Mouse (Mus musculus) heart, adult 9 months (tissue): Measurements from ENCODE around the gene Esrra.
A peak's percentile ranks its signal among the peaks of the same experiment; 100 is the strongest.

Experiments
- DNase-seq, 2 experiments: peaks; one replicate each; pipeline ENCODE4 v3.0.0; 2022; ENCODE audit warnings: low spot score in 2 of 2

Esrra gene

DNA sequence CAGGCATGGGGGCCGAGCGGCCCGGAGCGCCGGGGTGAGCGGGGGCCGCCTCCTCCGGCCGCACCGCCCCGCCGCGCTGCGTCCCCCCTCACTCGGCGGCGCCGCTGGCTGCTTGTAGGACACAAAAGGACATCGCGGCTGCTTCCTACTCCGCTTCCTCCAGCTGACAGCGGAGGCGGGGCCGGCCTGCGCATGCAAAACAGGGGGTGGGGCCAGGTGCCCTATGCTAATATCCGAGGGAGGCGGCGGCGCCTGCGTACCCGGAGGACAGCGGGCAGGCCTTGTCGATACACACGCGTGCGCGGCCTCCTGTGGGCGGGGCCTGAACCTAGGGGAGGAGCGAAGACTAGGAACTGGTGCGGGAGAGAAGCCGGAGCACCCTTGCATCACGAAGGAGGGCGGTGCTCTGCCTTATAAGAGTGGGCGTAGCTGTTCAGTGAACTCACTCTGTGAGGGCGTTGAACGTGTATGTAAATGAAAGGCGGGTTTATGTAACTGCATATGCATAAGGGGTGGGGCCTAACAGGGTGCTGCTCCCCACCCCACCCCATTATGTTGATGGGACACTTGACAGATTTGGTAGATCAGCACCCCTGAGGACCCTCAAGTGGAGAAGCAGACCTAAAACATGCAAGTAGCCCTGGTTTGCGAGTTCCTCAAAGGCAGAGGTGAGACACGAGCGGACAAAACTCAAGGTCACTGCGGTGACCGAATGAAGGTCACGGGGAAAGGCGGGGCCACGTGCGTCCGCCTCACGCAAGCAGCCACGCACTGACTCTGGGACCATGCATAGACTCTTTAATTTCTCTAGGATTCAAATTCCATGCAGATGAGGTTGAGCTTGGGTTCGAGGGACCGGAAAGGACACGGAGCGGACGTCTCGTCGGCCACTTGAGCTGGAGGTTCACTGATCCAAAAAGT is at the start of gene Esrra:
Gene Esrra (minus strand): TSS at position 167 of the 921 bp plus-strand sequence.
- DNase-seq = peak; percentile 100

GRCm38 (mm10) chr19:6970460-6971085 is 49.0 kb upstream of the Esrra start:
- DNase-seq = no peak

- peak; percentile 71 to 78 for DNase-seq
Observed at GRCm38 (mm10) chr19:6969665-6970381, 48.2 kb upstream of the Esrra start.

DNA sequence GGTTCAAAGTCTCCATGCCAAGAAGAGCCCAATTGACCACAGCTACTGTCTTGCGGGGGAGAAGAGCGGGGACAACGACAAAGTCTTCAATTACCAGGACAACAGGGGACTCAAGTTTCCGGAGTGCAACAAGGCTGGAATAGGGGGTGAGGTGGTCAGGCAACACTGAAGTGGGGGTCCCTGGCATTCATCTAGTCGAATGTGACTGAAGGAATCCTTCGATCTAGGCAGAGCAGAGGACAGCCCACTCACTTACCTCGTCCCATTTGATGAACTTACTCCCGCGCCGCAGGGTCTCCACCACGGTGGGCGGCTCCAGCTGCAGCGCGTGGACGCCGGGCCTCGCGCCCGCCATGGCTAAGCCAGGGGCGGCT is 47.7 kb upstream of the Esrra start:
- peak in 1 of 2 experiments; percentile 35 for DNase-seq

DNA sequence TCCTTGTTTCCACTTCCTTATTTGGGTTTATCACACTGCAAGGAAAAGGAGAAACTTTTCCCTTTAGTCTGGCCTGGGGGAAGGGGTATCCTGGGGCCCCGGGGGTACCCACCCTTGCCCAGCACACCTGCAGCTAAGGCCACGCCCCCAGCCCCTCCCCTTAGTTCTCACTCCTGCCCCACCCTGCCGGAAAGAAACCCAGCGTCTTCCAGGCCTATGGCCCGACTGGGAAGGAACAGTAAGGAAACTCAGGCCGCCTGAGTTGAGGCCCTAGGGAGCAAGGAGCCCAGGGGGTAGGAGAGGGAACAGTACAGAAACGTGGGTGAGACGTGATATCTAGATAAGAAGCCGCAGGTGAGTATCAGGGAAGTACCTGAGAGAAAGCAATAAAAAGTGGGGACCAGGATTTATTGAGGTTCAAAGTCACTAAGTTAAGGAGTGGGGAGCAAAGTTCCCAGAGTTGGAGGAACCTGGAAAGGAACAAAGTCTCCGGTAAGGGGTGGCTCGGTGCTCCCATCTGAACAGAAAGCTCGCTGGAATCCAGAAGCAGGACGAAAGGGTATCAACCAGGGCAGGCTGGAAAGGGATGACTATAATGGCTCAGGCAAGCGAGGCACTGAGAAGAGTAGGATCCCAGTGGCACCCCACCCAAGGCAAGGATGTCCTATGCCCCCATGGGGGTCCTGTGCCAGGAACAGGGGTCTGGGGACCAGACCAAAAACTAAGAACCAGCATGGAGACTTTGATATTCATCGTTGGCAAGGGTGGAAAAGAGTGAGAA is 47.1 kb upstream of the Esrra start:
- DNase-seq = no peak

DNA sequence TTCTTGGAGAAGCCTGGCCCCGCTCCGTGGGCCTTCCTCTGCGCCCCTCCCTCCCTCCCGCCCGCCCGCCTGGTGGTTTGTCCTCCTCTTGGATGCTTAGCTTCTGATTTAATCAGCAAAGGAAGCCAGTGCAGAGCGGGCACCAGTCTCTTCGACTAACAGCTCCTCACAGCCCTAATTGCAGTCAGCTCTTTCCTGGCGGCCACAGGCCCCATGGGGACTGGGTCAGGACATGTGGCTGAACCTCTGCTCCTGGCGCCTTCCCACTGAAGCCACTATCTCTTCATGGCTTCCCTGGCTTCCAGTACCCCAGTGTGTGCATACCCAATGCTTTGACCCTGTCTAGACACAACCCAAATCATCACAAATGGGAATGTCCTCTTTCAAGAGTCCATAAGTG is 34.8 kb upstream of the Esrra start:
- no peak for DNase-seq

- peak in 1 of 2 experiments; percentile 54 for DNase-seq
Observed at GRCm38 (mm10) chr19:6955424-6955823, 33.8 kb upstream of the Esrra start.

DNA sequence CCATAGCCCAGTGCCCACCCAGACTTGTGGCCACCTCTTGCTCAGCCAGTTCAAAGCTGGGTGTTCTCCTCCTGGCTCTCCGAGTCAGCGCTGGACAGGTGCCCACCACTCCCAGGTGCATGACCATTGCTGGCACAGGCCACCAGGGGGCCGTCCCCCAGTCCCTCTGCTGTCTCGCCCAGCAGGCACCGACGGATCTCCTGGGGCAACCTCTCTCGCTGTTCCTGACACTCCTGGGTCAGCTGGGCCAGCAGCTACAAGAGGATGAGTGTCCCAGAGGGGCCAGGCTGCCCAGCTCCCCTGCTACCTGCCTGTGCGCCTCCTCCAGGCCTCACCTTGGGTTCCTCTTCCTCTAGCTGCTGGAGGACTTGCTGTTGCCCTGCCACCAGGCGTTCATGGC is 32.4 kb upstream of the Esrra start:
- no peak for DNase-seq

DNA sequence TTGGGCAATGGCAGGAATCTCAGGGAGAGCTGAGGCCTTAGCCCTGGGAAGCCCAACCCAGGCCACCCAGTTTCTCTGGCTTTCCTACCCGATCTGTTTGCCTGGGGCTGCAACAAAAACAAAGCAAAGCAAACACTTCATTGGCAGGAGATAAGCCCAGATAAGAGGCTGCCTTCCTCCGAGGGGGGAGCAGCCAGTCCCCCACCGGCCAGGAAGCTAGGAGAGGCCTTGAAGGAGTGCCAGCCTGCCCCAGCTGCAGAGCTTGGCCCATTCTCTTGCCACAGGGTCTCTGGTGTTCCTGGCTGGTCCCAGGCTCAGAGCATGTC is 31.1 kb upstream of the Esrra start:
- peak; percentile 67 to 78 for DNase-seq

- peak; percentile 89 to 92 for DNase-seq
Observed at GRCm38 (mm10) chr19:6951994-6952711, 30.5 kb upstream of the Esrra start.

DNA sequence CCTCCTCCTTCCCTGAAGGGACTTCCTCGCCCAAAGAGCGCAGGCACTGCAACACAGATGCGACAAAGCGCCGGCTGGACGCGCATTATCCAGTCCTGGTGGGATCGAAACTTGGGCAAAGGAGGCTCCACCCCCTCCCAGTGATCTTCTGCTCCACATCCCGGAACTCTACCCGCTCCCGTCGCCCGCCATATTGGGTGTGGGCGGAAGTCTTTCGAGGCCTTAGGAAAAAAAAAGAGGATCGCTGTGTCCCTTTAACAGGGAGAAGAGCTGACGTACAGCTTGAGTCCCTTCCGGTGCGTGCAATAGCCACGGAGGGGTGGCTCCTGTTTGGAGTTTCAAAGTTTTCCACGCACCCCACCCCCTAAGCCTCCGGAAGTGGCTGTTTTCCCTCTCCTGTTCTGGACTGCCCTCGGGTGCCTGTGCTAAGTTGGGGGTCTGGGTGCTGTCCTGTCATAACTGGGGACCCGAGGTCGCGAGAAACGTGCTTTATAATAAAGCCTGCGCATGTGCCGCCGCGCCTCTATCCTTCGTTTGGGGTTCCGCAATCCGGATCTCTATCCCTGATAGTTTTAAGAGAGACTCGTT is 29.9 kb upstream of the Esrra start:
- peak; percentile 98 to 99 for DNase-seq

DNA sequence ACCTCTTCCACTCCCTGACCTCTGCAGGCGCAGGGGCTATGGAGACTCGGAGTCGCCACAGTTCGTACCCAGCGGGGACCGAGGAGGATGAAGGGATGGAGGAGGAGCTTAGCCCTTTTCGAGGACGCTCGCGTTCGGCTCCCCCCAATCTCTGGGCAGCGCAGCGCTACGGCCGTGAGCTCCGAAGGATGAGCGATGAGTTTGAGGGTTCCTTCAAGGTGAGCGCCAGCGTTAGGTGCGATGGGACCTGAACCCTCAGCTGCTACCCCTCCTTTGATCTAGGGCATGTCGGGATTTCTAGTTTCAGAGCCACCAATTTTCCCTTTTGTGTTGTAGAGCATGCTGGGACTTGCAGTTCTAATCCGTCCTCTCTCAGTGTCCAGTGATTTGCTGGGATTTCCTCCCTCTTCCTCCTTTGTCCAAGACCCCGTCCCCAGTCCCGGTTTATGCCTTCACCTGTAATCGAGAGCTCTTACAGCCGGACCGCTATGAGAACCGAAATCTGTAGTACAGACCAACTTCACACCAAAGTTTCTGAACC is 29.1 kb upstream of the Esrra start:
- peak; percentile 67 to 70 for DNase-seq

DNA sequence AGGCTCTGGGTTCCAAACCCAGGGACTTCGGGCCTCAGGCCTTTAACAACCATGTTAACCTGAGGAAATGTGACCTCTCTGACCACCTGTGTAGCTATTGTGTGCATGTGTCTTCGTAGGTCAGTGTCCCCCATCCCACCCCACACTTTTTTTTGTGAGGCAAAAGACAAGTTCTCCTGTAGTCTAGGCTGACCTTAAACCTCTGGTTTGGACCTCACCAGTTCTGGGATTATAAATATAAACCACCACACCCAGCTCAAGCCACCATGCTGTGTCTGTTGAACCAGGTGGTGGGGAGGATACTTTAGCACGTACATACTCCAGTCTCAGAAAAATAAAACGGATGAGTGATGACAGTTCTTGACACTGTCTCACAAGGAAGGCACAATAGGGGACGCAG is 28.3 kb upstream of the Esrra start:
- DNase-seq = no peak

GRCm38 (mm10) chr19:6949532-6949931 is 27.9 kb upstream of the Esrra start:
- DNase-seq = no peak

GRCm38 (mm10) chr19:6948186-6948585 is 26.6 kb upstream of the Esrra start:
- DNase-seq = no peak

DNA sequence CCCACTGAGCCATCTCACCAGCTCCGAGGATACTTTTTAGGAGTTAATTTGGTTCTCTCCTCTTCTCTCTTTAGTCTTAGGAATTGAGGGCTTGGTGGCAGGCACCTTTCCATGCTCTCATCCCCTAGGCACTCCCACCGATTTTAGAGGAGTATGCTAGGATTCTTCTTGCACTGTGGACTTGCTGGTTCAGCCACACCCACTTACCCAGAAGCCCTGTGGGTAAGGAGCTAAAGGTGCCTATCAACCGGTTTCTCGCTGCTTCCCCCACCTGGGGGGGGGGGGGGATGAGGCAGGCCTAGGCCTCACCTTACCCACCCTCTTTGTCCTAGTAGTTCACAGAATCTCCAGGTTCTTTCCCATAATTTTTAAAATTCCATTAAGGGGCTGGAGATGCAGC is 26.1 kb upstream of the Esrra start:
- DNase-seq = no peak

GRCm38 (mm10) chr19:6943709-6944108 is 22.1 kb upstream of the Esrra start:
- no peak for DNase-seq

- DNase-seq = no peak
Observed at GRCm38 (mm10) chr19:6942764-6943163, 21.2 kb upstream of the Esrra start.

DNA sequence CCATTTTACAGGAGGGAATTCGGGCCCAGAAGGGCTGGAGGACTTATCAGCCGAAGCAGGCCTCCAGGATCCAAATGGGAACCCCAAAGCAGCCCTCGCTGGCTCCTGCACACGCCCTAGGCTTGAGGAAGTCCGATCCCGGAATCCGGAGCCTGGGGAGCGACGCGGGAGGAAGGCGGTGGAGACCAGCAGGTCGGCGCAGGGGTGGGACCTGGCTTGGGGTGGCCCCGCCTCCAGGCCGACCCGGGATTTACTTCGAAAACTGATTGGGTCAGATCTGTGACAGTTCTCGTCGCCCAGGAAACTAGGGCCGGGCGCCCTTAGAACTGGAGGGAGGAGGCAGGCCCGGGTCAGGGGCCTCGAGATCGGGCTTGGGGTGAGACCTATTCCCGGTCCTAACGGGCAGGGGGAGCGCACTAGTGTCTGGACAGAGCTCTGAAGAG is 20.7 kb upstream of the Esrra start, which contains the start of gene Gpr137:
Gene Gpr137 (minus strand): TSS at position 232 of the 443 bp plus-strand sequence.
- DNase-seq = peak; percentile 97 to 98
